Mouse (Mus musculus) gastrocnemius, postnatal 10 days (tissue): ENCODE measurements around the gene Cct6b. TPM values are rescaled to one million over a fixed set of nuclear protein-coding genes. Genes with fewer than 3 reads are reported as not detected.
"Not testable (repeated sequence)": the region's sequence is repeated elsewhere in the genome, so short reads cannot be mapped to it uniquely, and the experiment has no call there.

Experiments used
- DNase-seq: peaks from one replicate; pipeline ENCODE4 v3.0.0; 2021; ENCODE audit warnings: mixed read lengths
- total RNA-seq, 2 experiments: library from RNA; stranded (reverse); gene quantifications; 2 replicates each; pipeline ENCODE4 v1.2.3; 2021

Gene Cct6b
- total RNA-seq, 2 experiments from 2014 or later, result 0.18 to 0.33 TPM

DNA sequence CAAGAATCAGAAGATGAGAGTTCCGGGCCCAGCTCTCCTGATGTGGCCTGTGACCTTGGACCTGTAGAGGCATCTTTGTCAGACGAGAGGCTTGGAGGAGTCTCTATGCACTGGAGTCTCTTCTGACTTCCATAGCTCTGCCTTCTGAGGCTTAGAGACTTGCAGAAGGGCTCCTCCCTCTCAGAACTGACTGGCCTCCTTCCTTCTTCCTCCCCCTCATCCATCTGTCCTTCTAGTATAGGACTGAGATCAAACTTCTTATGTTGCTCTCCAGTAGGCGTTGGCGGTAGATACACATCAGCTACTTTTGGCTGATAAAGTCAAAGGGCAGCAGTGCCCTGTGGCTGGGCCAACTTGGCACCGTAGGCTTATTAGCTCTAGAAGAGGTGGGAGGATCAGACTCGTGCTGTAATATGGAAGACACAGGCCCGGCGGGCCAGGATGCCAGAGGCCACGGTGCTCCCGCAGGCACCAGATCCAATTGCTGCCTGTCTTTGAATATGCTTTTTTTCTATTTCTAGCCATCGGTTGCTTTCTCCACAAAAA is 64.2 kb downstream of the Cct6b start:
- DNase-seq, result no peak

DNA sequence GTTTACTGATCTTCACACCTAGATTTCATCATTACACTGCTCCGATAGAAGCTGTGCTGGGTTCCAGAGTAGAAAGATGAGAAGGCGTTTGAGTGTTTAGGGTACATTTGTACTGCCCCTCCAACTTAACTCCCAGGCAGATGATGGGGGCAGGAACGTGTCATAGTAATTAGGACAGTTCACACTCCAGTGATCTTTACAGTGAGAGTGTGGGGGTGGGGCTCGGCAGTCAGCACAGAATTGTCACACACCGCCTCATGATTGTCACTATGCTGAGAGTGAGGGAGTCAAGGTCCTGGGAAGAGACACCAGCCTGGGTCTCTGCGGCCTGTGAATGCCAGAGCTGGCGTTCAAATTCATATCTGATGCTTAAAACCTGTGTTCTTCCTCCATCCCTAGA is 68.2 kb downstream of the Cct6b start:
- no peak for DNase-seq

DNA sequence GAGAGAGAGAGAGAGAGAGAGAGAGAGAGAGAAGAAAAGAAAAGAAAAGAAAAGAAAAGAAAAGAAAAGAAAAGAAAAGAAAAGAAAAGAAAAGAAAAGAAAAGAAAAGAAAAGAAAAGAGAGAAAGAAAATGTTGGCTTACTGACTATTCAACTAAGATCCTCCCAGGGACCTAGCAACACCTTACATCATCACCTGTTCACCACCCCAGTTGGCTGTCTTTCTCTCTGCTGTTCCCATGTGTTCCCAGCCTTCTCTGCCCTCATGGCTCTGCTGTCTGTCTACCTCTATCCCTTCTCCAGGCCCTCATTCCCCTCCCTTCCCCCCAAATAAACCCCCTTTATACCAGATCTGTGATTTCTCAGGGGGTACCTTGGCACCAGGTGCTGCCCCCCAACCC is 69.2 kb downstream of the Cct6b start:
- DNase-seq, result not testable (repeated sequence)

GRCm38 (mm10) chr11:82692668-82693067 is 71.5 kb downstream of the Cct6b start:
- no peak for DNase-seq

GRCm38 (mm10) chr11:82690476-82690875 is 73.6 kb downstream of the Cct6b start:
- DNase-seq, result no peak

DNA sequence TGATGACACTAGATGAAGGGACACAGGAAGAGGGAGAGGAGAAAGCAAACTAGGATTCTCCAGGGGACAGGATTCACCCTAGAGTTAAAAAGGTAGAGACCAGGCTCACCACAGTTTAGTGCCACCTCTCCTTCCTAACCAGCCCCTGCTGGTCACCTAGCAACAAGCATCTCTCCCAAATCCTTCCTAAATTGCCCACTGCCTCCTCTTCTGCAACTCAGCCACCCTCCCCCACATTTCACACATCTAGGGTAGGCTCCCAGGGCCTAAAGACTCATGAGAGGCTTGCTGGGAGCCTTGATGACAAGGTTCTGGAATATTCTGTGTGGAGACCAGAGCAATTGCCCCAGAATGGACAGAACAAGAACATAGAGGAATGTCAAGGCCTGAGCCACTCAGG is 76.5 kb downstream of the Cct6b start:
- no peak for DNase-seq

DNA sequence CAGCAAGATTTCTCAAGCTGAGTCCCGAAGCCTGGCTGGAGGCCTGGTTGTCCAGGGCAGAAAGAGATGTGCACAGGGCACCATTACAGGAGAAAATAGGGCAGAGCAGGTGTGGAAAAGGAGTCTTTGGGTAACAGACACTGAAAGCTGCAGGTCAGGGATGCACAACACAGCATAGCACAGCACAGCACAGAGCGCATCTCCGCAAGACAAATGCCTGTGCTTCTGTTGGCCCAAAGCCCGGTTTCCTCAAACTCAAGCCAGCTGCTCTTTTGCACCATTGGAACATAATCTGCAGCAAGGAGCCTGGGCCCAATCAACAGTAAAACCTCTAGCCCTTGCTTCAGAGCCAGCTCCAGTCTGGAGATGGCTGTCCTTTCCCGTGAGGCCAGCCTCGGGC is 79.4 kb downstream of the Cct6b start:
- peak; percentile 65 for DNase-seq

- peak; percentile 14 for DNase-seq
Observed at GRCm38 (mm10) chr11:82683765-82684505, 80.2 kb downstream of the Cct6b start.

- DNase-seq, result no peak
Observed at GRCm38 (mm10) chr11:82678561-82678960, 85.6 kb downstream of the Cct6b start.

Other genes with a start within 250 kb of the Cct6b start
- 10 to 100 TPM; 13.7 to 15.2 TPM for gene Zfp830, start within 50 bp of the Cct6b start, total RNA-seq
- 10 to 100 TPM; 16.5 to 18.5 TPM for gene Lig3, start 16.8 kb upstream of the Cct6b start, total RNA-seq
- 1 to 10 TPM; 5.5 to 7.6 TPM for gene Rffl, start 106.9 kb upstream of the Cct6b start, total RNA-seq
- 1 to 10 TPM; 5.4 to 8.0 TPM for gene Rad51d, start 126.3 kb upstream of the Cct6b start, total RNA-seq
- not detected for gene Fndc8, start 127.8 kb upstream of the Cct6b start, total RNA-seq
- 10 to 100 TPM; 11.1 to 18.7 TPM for gene Nle1, start 144.1 kb upstream of the Cct6b start, total RNA-seq
- gene Unc45b, start 146.2 kb upstream of the Cct6b start, total RNA-seq, result 100 to 1,000 TPM; 101 to 115 TPM
- gene Slfn5, start 187.0 kb upstream of the Cct6b start, total RNA-seq, result 10 to 100 TPM; 29.9 to 35.5 TPM
- 1 to 10 TPM; 2.9 to 4.0 TPM for gene Slfn9, start 227.5 kb upstream of the Cct6b start, total RNA-seq